Mouse (Mus musculus) common myeloid progenitor, adult 5-6 weeks (primary cell): Measurements from ENCODE around the gene H2-Q10. TPM values are rescaled to one million over a fixed set of nuclear protein-coding genes. Genes with fewer than 3 reads are reported as not detected.
A peak's percentile ranks its signal among the peaks of the same experiment; 100 is the strongest.
"Not testable (repeated sequence)": the region's sequence is repeated elsewhere in the genome, so short reads cannot be mapped to it uniquely, and the experiment has no call there.

Source experiments
- ATAC-seq: replicated peaks from 2 replicates; pipeline ENCODE4 v1.8.0; 2016; ENCODE audit warnings: low read depth, mild to moderate bottlenecking, moderate TSS enrichment, inconsistent platforms; ENCODE audit not compliant: poor library complexity, severe bottlenecking
- total RNA-seq: library from RNA; stranded (forward); fragments of 200-1000, 187-1606 nt; gene quantifications from 2 replicates; pipeline ENCODE4 v1.2.3, GENCODE M21; 2017

H2-Q10 gene
- 0.37 TPM in 1 of 2 replicates, not detected in the other for total RNA-seq

DNA sequence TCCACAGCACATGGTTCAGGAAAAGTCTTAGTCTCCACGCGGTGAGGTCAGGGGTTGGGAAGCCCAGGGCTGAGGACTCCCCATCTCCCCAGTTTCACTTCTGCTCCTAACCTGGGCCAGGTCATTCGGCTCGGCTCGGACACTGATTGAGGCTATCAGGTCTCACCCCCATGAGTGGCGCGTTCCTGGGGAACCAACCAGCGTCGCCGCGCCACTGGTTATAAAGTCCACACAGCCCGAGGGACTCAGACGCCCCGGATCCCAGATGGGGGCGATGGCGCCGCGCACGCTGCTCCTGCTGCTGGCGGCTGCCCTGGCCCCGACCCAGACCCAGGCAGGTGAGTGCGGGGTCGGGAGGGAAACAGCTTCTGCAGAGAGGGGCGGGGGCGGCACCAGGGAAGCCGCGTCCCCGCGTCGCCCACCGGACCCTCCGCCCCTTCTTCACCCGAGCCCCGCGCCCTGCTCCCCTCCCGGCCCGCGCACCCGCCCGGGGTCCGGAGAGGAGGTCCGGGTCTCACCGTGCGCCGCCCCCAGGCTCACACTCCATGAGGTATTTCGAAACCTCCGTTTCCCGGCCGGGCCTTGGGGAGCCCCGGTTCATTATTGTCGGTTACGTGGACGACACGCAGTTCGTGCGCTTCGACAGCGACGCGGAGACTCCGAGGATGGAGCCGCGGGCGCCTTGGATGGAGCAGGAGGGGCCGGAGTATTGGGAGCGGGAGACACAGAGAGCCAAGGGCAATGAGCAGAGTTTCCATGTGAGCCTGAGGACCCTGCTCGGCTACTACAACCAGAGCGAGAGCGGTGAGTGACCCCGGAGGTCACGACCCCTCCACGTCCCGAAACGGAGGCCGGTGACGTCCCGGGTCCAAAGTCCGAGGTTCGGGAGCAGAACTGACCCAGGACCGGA is at the start of gene H2-Q10:
H2-Q10 (plus strand) TSS at position 248 of the 910 bp plus-strand sequence.
- no peak for ATAC-seq

- ATAC-seq, result not testable (repeated sequence)
These were observed 49.6 kb upstream of the H2-Q10 start for GRCm38 (mm10) chr17:35420206-35420810.

GRCm38 (mm10) chr17:35421331-35421730 is 48.6 kb upstream of the H2-Q10 start:
- not testable (repeated sequence) for ATAC-seq

GRCm38 (mm10) chr17:35422360-35422759 is 47.5 kb upstream of the H2-Q10 start:
- ATAC-seq, result not testable (repeated sequence)

- not testable (repeated sequence) for ATAC-seq
These were observed 46.6 kb upstream of the H2-Q10 start for GRCm38 (mm10) chr17:35423131-35423810.

- ATAC-seq, result not testable (repeated sequence)
These were observed 45.8 kb upstream of the H2-Q10 start for GRCm38 (mm10) chr17:35424106-35424505.

DNA sequence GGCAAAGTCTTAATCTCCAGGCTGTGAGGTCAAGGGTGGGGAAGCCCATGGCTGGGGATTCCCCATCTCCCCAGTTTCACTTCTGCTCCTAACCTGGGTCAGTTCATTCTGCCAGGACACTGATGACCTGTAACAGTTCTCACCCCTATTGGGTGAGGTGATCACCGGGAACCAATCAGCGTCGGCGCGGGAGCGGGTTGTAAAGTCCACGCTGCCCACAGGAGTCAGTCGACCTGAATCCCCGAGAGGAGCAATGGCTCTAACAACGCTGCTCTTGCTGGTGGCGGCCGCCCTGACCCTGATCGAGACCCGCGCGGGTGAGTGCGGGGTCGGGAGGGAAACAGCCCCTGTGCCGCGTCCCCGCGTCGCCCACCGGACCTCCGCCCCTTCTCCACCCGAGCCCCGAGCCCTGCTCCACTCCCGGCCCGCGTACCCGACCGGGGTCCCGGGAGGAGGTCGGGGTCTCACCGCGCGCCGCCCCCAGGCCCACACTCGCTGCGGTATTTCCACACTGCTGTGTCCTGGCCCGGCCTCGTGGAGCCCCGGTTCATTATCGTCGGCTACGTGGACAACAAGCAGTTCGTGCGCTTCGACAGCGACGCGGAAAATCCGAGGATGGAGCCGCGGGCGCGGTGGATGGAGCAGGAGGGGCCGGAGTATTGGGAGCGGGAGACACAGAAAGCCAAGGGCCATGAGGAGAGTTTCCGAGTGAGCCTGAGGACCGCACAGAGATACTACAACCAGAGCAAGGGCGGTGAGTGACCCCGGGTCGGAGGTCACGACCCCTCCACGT is 45.1 kb upstream of the H2-Q10 start, which contains the start of gene H2-Q6:
H2-Q6 (plus strand) TSS at position 227 of the 793 bp plus-strand sequence.
- ATAC-seq, result peak; percentile 97

GRCm38 (mm10) chr17:35425474-35425873 is 44.4 kb upstream of the H2-Q10 start:
- ATAC-seq, result not testable (repeated sequence)

- not testable (repeated sequence) for ATAC-seq
These were observed 41.0 kb upstream of the H2-Q10 start for GRCm38 (mm10) chr17:35428883-35429282.

- ATAC-seq, result not testable (repeated sequence)
These were observed 39.2 kb upstream of the H2-Q10 start for GRCm38 (mm10) chr17:35430671-35431070.

- not testable (repeated sequence) for ATAC-seq
These were observed 37.7 kb upstream of the H2-Q10 start for GRCm38 (mm10) chr17:35432167-35432566.

GRCm38 (mm10) chr17:35434836-35435235 is 35.1 kb upstream of the H2-Q10 start:
- ATAC-seq, result peak; percentile 19; the same call in 1 of the 2 replicates

DNA sequence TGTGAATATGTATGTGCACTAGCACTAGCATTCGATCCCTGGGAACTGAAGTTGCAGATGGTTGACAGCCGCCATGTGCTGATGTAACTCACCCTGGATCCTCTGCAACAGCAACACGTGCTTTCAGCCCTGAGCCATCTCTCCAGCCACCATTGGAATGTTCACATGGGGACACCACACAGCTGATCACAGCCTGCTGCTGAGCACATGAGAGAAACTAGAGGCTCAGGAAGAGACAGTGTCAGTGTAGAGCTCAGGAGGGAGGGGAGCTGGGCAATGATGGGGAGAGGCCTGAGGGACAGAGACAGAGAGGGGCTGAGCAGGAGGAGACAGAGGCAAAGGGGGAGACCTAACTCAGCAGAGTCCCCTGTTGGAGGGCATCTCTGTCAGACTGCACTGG is 34.3 kb upstream of the H2-Q10 start:
- not testable (repeated sequence) for ATAC-seq

DNA sequence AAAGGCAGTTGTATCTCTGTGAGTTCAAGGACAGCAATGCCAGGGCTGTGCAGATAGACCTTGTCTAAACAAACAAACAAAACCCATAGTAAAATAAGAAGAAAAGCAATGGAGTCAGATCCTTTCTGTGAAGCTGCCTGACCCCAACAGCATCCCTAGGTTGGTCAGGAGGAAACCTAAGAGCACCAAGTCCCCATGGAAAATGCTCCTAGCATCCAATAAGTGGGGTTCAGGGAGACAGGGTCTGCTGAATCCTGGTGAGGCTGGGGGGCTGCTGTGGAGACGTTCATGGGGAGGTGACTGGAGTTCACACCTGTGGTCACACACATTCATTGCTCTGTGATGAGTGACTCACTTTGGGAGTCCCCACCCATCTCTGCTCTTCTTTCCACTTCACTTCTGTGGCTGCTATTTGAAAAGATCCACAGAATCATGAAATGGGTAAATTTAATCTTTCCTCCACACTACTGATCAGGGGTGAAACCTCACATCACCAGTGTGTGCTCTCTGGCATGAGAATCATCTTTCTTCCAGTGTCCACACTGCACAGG is 32.4 kb upstream of the H2-Q10 start:
- not testable (repeated sequence) for ATAC-seq

- ATAC-seq, result not testable (repeated sequence)
These were observed 31.5 kb upstream of the H2-Q10 start for GRCm38 (mm10) chr17:35438395-35438794.

DNA sequence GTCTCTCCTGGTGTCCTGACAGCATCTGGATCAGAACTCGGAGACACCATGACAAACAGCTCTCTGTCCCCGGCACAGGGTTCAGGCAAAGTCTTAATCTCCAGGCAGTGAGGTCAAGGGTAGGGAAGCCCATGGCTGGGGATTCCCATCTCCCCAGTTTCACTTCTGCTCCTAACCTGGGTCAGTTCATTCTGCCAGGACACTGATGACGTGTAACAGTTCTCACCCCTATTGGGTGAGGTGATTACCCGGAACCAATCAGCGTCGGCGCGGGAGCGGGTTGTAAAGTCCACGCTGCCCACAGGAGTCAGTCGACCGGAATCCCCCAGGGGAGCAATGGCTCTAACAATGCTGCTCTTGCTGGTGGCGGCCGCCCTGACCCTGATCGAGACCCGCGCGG is 31.0 kb upstream of the H2-Q10 start, which contains the start of gene H2-Q7:
H2-Q7 (plus strand) TSS at position 271 of the 400 bp plus-strand sequence.
- peak; percentile 96 for ATAC-seq

DNA sequence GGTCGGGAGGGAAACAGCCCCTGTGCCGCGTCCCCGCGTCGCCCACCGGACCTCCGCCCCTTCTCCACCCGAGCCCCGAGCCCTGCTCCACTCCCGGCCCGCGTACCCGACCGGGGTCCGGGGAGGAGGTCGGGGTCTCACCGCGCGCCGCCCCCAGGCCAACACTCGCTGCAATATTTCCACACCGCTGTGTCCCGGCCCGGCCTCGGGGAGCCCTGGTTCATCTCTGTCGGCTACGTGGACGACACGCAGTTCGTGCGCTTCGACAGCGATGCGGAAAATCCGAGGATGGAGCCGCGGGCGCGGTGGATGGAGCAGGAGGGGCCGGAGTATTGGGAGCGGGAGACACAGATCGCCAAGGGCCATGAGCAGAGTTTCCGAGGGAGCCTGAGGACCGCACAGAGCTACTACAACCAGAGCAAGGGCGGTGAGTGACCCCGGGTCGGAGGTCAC is 30.6 kb upstream of the H2-Q10 start:
- ATAC-seq, result not testable (repeated sequence)

DNA sequence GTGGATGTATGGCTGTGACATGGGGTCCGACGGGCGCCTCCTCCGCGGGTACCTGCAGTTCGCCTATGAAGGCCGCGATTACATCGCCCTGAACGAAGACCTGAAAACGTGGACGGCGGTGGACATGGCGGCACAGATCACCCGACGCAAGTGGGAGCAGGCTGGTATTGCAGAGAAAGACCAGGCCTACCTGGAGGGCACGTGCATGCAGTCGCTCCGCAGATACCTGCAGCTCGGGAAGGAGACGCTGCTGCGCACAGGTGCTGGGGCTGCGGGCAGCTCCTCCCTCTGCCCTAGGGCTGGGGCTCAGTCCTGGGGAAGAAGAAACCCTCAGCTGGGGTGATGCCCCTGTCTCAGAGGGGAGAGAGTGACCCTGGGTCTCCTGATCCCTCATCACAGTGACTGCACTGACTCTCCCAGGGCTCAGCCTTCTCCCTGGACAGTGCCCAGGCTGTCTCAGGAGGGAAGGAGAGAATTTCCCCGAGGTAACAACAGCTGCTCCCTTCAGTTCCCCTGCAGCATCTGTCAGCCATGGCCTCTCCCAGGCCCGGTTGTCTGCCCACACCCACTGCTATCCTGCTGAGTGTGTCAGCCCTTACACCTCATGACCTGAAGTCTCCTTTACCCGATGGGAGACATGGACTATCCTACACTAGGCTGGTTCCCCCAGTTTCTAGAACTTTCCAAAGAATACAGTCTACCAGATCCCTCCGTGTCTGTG is 29.8 kb upstream of the H2-Q10 start:
- not testable (repeated sequence) for ATAC-seq
